Mouse (Mus musculus) liver (tissue): ENCODE data around the gene Gm8797.
"Not testable (repeated sequence)": the region's sequence is repeated elsewhere in the genome, so short reads cannot be mapped to it uniquely, and the experiment has no call there.

ENCODE experiments used
- DNase-seq: peaks from one replicate; pipeline ENCODE4 v3.0.0-alpha.2; 2020; ENCODE audit warnings: mixed read lengths

The Gm8797 gene

DNA sequence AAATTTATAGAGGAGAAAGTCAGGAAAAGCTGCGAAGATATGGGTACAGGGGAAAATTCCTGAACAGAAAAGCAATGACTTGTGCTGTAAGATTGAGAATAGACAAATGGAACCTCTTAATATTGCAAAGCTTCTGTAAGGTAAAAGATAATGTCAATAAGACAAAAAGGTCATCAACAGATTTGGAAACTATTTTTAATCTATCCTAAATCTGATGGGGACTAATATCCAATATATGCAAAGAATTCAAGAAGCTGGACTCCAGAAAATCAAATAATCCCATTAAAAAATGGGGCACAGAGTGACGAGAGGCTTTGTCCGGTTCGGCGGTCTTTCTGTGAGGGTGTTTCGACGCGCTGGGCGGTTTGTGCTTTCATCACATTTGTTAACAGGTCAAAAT, at the start of gene Gm8797:
Gene Gm8797 (plus strand): TSS at position 301 of the 400 bp plus-strand sequence.
- not testable (repeated sequence) for DNase-seq

DNA sequence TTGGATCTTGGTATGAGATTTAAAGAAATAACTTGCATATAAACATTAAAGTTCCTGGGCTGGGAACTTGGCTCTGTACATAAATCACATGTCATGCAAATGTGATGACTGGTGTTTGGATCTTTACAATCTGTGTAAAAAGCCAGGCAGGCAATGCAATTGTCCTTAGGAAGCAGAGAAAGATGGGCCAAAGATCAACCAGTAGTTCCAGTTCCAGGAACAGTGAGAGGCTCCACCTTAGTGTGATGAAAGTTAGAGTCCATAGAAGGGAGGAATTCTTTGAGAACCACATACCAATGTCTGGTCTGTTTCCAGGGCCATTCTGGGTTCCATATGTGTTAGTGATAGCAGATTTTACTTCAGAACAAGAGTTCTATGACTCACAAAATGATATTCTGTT, 36.1 kb upstream of the Gm8797 start:
- no peak for DNase-seq

DNA sequence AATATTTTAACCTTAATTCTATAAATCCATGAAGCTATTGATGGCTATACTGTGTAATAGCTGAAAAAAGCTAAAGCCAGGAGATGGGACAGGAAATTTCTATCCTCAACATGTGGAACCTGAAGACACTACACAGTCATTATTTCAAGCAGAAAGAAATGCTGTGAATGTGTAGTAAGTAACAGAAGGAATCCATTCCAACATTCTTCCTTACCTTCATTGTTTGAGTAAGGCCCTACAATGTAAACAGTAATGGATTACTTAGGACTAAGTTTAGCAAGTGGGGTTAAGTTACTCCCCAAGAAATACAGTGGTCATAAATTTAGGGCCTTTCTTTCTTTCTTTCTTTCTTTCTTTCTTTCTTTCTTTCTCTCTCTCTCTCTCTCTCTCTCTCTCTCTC, 17.7 kb upstream of the Gm8797 start:
- DNase-seq: no peak

DNA sequence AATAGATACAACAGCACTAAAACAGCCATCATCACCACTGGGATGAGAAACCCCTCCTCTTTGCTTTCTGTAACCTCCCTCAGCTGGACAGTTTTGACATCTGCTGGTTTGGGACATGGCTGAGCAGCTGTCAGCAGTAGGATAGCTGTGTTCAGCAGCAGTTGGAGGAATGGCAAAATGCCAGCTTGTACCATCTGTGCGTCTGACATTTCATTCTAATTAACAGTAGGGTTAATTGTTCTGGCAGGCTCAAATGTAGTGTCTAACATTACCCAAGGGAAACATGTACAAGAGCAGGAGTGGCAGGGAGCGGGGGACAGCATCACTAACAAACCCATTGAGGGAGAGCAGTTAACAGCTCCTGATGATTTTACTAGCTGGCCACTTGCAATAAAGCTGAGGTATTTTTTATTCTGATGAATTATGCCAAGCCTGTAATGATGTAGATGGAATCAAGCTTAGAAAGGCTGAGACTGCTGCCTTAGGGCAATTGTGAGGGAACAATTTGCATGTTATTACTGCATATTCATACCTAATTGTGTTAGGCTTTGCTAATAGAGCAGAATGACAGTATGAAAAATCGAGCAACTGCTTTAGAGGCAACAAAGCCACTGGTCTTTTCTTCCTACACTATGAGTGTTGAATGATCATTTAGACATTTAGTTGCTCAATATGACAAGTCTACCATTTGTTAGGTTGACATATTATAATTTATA, 4.3 kb downstream of the Gm8797 start:
- no peak for DNase-seq

DNA sequence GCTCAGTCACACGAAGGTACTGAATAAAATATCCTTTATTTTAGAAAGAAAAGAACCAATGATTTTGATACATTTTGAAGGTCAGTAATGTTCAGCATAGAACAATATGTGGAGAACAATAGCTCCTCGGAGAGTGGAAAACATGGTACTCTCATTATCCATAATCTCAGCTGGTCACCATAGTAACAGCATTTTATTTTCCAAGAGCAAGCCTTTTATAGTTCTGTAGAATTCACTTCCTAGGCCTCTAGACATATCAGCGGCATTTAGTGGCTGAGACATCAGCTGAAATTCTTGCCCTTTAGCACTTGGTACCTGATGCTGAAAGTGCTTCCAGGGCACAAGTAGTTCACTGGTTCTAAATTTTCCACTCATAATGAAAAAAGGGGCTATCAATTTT, 15.7 kb downstream of the Gm8797 start:
- DNase-seq: no peak

DNA sequence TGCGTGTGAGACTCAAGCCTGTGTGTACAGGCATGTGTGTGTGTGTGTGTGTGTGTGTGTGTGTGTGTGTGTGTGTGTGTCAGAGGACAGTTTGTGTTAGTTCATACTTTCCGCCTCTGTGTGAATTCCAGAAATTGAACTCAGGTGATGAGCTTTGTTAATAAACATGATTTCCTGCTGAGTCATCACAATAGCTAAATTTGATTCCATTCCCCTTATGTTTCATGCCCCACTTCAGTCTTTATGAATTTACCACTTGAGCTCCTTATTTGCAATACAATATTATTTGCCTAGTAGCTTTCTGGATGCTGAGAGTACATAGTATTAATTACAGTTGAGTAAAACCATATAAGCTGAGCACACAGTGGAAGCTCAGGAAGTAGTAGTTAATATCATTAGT, 26.3 kb downstream of the Gm8797 start:
- no peak for DNase-seq
